Mouse (Mus musculus) brain, embryonic 14.5 days (tissue): ENCODE results near the gene Sfr1.

Experiments
- CTCF ChIP-seq: fragments of 200-500 bp; IDR thresholded peaks from 2 replicates; pipeline ENCODE4 v1.5.1; 2012; ENCODE audit warnings: inconsistent platforms, mild to moderate bottlenecking, moderate library complexity, borderline replicate concordance; ENCODE audit not compliant: insufficient read depth, insufficient read length; ENCODE audit errors: extremely low read depth
- POLR2A ChIP-seq: fragments of 200-500 bp; IDR thresholded peaks from 2 replicates; pipeline ENCODE4 v1.6.1; 2012; ENCODE audit warnings: mild to moderate bottlenecking, inconsistent platforms, borderline replicate concordance; ENCODE audit not compliant: poor library complexity, insufficient read depth, insufficient read length, severe bottlenecking; ENCODE audit errors: extremely low read depth

DNA sequence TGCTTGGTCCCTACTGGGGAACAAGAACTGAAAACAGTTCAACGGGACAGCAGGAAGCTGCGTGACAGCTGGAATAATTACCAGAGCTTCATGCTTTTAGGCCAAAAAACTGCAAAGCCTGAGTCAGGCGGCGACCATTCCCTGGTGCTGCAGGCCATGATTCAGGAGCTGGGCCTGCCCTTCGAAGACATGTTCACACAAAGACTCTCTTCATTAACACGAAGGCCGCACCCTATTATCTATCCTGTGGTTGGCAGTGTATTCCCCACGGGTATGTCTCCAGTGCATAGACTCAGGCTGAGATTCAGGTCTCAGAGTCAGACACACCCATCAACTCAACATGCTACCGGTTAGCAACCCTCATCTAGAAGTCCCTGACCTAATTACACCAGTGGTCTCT, 33.2 kb upstream of the Sfr1 start:
- TF ChIP-seq CTCF: no peak
- TF ChIP-seq POLR2A: no peak
